Mouse (Mus musculus) midbrain, embryonic 11.5 days (tissue): Measurements from ENCODE around the gene Sapcd1. TPM values are rescaled to one million over a fixed set of nuclear protein-coding genes. Genes with fewer than 3 reads are reported as not detected.

Experiments used
- ATAC-seq: fragments of 200-750 bp; cut with Nextera tagmentation; 2 replicates; pipeline ENCODE4 v1.8.0; 2017; ENCODE audit warnings: moderate TSS enrichment, moderate library complexity; ENCODE audit not compliant: low FRiP score
- DNase-seq: peaks from one replicate; pipeline ENCODE4 v3.0.0; 2015; ENCODE audit warnings: low spot score; ENCODE audit errors: missing footprints
- H3K27ac ChIP-seq: fragments of 300-500 bp; sonication (generic); 2 replicates; pipeline ENCODE4 v1.5.1; 2014; ENCODE audit warnings: low read depth, low read length
- H3K27me3 ChIP-seq: fragments of 300-500 bp; sonication (generic); 2 replicates; pipeline ENCODE4 v1.6.1; 2014; ENCODE audit warnings: mild to moderate bottlenecking, low read length, moderate library complexity, mixed read lengths; ENCODE audit not compliant: control insufficient read depth, insufficient read depth
- H3K36me3 ChIP-seq: fragments of 300-500 bp; sonication (generic); 2 replicates; pipeline ENCODE4 v1.6.1; 2014; ENCODE audit warnings: mild to moderate bottlenecking, low read length, moderate library complexity, mixed read lengths; ENCODE audit not compliant: control insufficient read depth, insufficient read depth
- H3K4me1 ChIP-seq: fragments of 300-500 bp; sonication (generic); 2 replicates; pipeline ENCODE4 v1.6.1; 2014; ENCODE audit warnings: low read length; ENCODE audit not compliant: control insufficient read depth, insufficient read depth
- H3K4me2 ChIP-seq: fragments of 300-500 bp; sonication (generic); 2 replicates; pipeline ENCODE4 v1.6.1; 2014; ENCODE audit warnings: mild to moderate bottlenecking, moderate library complexity
- H3K4me3 ChIP-seq: fragments of 300-500 bp; sonication (generic); 2 replicates; pipeline ENCODE4 v1.5.1; 2014; ENCODE audit warnings: low read depth, low read length
- H3K9ac ChIP-seq: fragments of 300-500 bp; sonication (generic); 2 replicates; pipeline ENCODE4 v1.6.1; 2014; ENCODE audit warnings: low read length
- H3K9me3 ChIP-seq: fragments of 300-500 bp; sonication (generic); 2 replicates; pipeline ENCODE4 v1.6.1; 2016; ENCODE audit warnings: low read length; ENCODE audit not compliant: control insufficient read depth
- WGBS: fragments of 180-500 bp; shearing (Covaris S2); extraction: QIAGEN DNeasy Blood & Tissue Kit; methylation state at CpG from one replicate; pipeline ENCODE4 v1.1.7; 2014; 5-methylcytosine and 5-hydroxymethylcytosine counted together
- polyA plus RNA-seq: library from polyadenylated mRNA; unstranded; fragments of >200 nt; fragmentation: Nextera tagmentation; extraction: Ambion mirVana; gene quantifications from 2 replicates; pipeline ENCODE4 v1.2.1, GENCODE M21; 2014

The Sapcd1 gene
- polyA plus RNA-seq, result 5.3 and 7.3 TPM in 2 replicates

DNA sequence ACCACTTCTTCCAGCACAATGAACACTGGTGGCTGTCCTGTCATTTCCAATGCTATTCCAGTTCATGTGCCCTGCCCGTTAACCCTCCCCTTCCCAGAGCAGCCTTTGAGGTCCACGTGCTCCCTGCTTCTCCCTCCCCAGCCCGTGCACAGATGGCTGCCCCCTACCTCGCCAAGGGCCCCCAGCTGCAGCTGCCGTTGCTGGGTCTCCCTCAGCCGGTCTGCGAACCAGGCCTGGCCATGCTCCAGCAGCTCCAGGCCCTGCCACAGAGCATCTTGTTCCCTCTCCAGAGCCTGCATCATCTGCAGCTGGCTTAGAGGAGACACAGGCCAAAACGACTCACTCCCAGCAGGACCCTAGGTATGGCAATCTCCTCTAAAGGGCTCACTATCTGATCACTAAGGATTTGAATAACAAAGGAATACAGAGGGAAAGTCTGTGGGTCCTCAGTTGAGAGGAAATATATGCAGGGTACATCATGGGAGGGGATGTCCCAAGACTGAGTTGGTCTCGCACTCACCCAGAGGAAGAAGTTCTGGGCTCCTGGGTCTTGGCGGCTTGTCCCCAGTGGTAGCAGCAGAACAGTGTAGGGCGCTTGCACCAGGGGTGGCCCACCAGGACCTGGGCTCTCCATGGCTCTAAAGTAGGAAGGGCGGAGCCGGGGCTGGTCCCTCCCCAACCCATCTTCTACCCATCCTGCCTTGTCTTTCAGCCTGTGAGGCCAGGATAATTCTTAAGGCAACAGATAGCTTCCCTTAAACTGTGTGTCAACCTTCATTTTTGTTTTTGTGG, at the start of gene Sapcd1:
Gene Sapcd1 (minus strand): TSS at position 740 of the 792 bp plus-strand sequence.
- DNase-seq, result no peak
- Histone ChIP-seq H3K9me3 (no peaks in the 10 kb centered on the region), H3K4me2 (peak within 1 kb of the TSS; percentile 28), H3K27ac (peak within 1 kb of the TSS; percentile 64; the same call in 1 of the 2 replicates), H3K4me1 (peaks cover 9% of the 10 kb centered on the region), H3K36me3 (no peaks in the 10 kb centered on the region), H3K27me3 (no peaks in the 10 kb centered on the region), H3K9ac (peak within 1 kb of the TSS; percentile 49; the same call in 1 of the 2 replicates), H3K4me3 (no peak within 1 kb of the TSS)
- WGBS, result 29% methylated on average over 13 of the region's 13 CpGs
- ATAC-seq, result peak; percentile 64

DNA sequence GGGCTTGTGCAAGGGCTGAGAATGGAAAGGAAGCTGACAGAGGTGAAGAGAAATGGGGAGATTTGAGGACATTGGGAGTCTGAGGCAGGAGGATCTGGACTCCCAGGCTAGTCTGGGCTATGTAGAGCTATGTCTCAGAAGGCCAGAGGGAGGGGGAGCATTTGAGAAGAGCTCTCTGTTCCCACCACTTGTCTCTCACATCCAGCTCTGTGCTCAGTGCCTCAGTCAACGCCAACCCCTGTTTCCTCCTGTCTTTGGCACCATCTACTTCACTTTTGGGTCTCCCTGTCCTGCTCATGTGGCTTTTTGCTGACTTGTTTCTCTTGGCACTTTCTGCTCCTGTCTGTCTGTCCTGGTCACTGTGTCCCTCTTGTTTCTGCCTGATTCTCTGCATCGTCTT, 49.5 kb upstream of the Sapcd1 start:
- no peak for ATAC-seq
- 47% methylated on average over 2 of the region's 2 CpGs for WGBS
- Histone ChIP-seq H3K4me3 (no peak overlapping the region), H3K4me1 (peaks cover 11% of the 10 kb centered on the region; the same call in 1 of the 2 replicates), H3K9ac (peak overlapping the region; percentile 65), H3K27ac (no peak overlapping the region), H3K27me3 (no peaks in the 10 kb centered on the region), H3K4me2 (peak overlapping the region; percentile 46), H3K36me3 (no peaks in the 10 kb centered on the region), H3K9me3 (no peaks in the 10 kb centered on the region; the same call in 1 of the 2 replicates)
- DNase-seq, result no peak

GRCm38 (mm10) chr17:35076507-35077176, 48.8 kb upstream of the Sapcd1 start, which contains the start of gene Ly6g6e:
Gene Ly6g6e, plus strand, starts transcription at chr17:35076902.
- peak; percentile 81 for DNase-seq
- Histone ChIP-seq H3K36me3 (no peaks in the 10 kb centered on the region), H3K9ac (peak within 1 kb of the TSS; percentile 65), H3K27me3 (no peaks in the 10 kb centered on the region), H3K4me1 (peaks cover 11% of the 10 kb centered on the region; the same call in 1 of the 2 replicates), H3K4me2 (peak within 1 kb of the TSS; percentile 46), H3K9me3 (no peaks in the 10 kb centered on the region; the same call in 1 of the 2 replicates), H3K4me3 (peak within 1 kb of the TSS; percentile 18; the same call in 1 of the 2 replicates), H3K27ac (no peak within 1 kb of the TSS)
- WGBS, result 33% methylated on average over 10 of the region's 10 CpGs
- no peak for ATAC-seq

DNA sequence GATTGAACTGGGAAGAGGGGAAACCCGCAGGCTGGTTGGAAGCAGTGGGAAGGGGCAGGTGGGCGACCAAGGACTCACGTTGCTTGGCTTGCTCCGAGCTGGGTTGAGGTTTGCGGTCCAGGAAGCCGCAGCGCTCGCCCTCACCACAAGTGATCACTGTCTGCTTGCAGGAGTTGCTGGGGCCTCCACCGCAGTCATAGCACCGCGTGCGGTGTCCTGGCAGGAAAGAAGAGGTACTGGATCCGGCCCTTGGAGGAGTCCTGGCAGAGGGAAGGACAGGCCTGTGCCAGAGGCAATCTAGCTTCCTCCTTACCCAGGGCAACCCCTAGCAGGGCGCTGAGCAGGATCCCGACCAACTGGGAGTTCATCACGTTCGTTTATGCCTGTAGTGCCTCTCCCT, 46.3 kb upstream of the Sapcd1 start:
- Histone ChIP-seq H3K9ac (no peak overlapping the region), H3K4me3 (no peak overlapping the region)

GRCm38 (mm10) chr17:35071454-35071853, 43.6 kb upstream of the Sapcd1 start:
- Histone ChIP-seq H3K4me2 (no peak overlapping the region), H3K27me3 (peaks cover 7% of the 10 kb centered on the region; the same call in 1 of the 2 replicates), H3K4me1 (no peaks in the 10 kb centered on the region), H3K9me3 (no peaks in the 10 kb centered on the region; the same call in 1 of the 2 replicates), H3K27ac (no peak overlapping the region), H3K9ac (no peak overlapping the region), H3K4me3 (no peak overlapping the region), H3K36me3 (no peaks in the 10 kb centered on the region)
- 88% methylated on average over 9 of the region's 9 CpGs for WGBS
- ATAC-seq, result no peak
- DNase-seq, result no peak

More for the DNA sequence above, 46.3 kb upstream of the Sapcd1 start:
- no peak for ATAC-seq
- H3K27ac ChIP-seq, result no peak overlapping the region
- peak; percentile 59 for DNase-seq
- H3K27me3 ChIP-seq, result no peaks in the 10 kb centered on the region
- no peaks in the 10 kb centered on the region for H3K36me3 ChIP-seq
- H3K4me1 ChIP-seq, result peaks cover 11% of the 10 kb centered on the region; the same call in 1 of the 2 replicates
- WGBS, result 61% methylated on average over 17 of the region's 17 CpGs
- H3K4me2 ChIP-seq, result no peak overlapping the region
- H3K9me3 ChIP-seq, result no peaks in the 10 kb centered on the region; the same call in 1 of the 2 replicates

- Histone ChIP-seq H3K4me1 (peaks cover 3% of the 10 kb centered on the region), H3K36me3 (no peaks in the 10 kb centered on the region), H3K9ac (no peak overlapping the region), H3K27ac (no peak overlapping the region), H3K4me2 (no peak overlapping the region), H3K4me3 (no peak overlapping the region), H3K27me3 (peaks cover 8% of the 10 kb centered on the region), H3K9me3 (no peaks in the 10 kb centered on the region; the same call in 1 of the 2 replicates)
- DNase-seq (no peak), ATAC-seq (no peak)
- WGBS, result 66% methylated on average over 6 of the region's 6 CpGs
Measured at GRCm38 (mm10) chr17:35070556-35071229, 42.9 kb upstream of the Sapcd1 start.

- no peak for ATAC-seq
- H3K4me3 ChIP-seq, result no peak overlapping the region
- no peaks in the 10 kb centered on the region for H3K36me3 ChIP-seq
- no peak overlapping the region for H3K4me2 ChIP-seq
- DNase-seq, result no peak
- no peak overlapping the region for H3K27ac ChIP-seq
- H3K9ac ChIP-seq, result no peak overlapping the region
- peaks cover 15% of the 10 kb centered on the region for H3K4me1 ChIP-seq
- H3K27me3 ChIP-seq, result peaks cover 11% of the 10 kb centered on the region
- H3K9me3 ChIP-seq, result no peaks in the 10 kb centered on the region
- WGBS, result 83% methylated on average over 17 of the region's 17 CpGs
Measured at GRCm38 (mm10) chr17:35068213-35068914, 40.5 kb upstream of the Sapcd1 start.

GRCm38 (mm10) chr17:35066084-35066483, 38.3 kb upstream of the Sapcd1 start, which contains the start of gene Mpig6b:
Gene Mpig6b, minus strand, starts transcription at chr17:35066184.
- ATAC-seq, result no peak
- peaks cover 7% of the 10 kb centered on the region; the same call in 1 of the 2 replicates for H3K36me3 ChIP-seq
- DNase-seq, result no peak
- peak within 1 kb of the TSS; percentile 40 for H3K4me2 ChIP-seq
- H3K27me3 ChIP-seq, result peaks cover 11% of the 10 kb centered on the region
- peak within 1 kb of the TSS; percentile 56 for H3K9ac ChIP-seq
- peaks cover 15% of the 10 kb centered on the region for H3K4me1 ChIP-seq
- peak within 1 kb of the TSS; percentile 7 for H3K4me3 ChIP-seq
- WGBS, result 41% methylated on average over 10 of the region's 10 CpGs
- H3K9me3 ChIP-seq, result no peaks in the 10 kb centered on the region
- no peak within 1 kb of the TSS for H3K27ac ChIP-seq
